Mouse (Mus musculus) liver, embryonic 14 days (tissue): ENCODE results near the gene Tomm6. TPM values are rescaled to one million over a fixed set of nuclear protein-coding genes. Genes with fewer than 3 reads are reported as not detected.

Experiments
- polyA plus RNA-seq: library from polyadenylated mRNA; depleted of rRNA; stranded (reverse); fragments of >200 nt; gene quantifications from 2 replicates; pipeline ENCODE4 v1.2.3, GENCODE M21; 2012; rRNA removed

Gene Tomm6
- 45.6 and 70.2 TPM in 2 replicates for polyA plus RNA-seq

GRCm38 (mm10) chr17:47688344-47688607, at the start of gene Tomm6:
Tomm6 (minus strand) TSS chr17:47688386.

GRCm38 (mm10) chr17:47736856-47737255, 48.7 kb upstream of the Tomm6 start, which contains the start of gene Tfeb:
Tfeb (plus strand) TSS chr17:47737030.

GRCm38 (mm10) chr17:47726566-47726965, 38.4 kb upstream of the Tomm6 start, which contains the start of gene Pgc:
Pgc (plus strand) TSS chr17:47726842.

GRCm38 (mm10) chr17:47694503-47695336, 6.5 kb upstream of the Tomm6 start, which contains the start of gene Prickle4:
Prickle4 (minus strand) TSS chr17:47694736.

GRCm38 (mm10) chr17:47694442-47694502, 6.1 kb upstream of the Tomm6 start, which contains the start of gene Gm21981:
Gm21981 (minus strand) TSS chr17:47694455.

GRCm38 (mm10) chr17:47688608-47689575, 706 bp upstream of the Tomm6 start, which contains the start of gene Frs3:
Frs3 (plus strand) TSS chr17:47689030.

Other genes with a start within 250 kb of the Tomm6 start
- 15.4 and 16.7 TPM in 2 replicates for gene Taf8, start 186.1 kb downstream of the Tomm6 start, polyA plus RNA-seq
- gene Ccnd3, start 183.3 kb downstream of the Tomm6 start, polyA plus RNA-seq = 179 and 198 TPM in 2 replicates
- gene Bysl, start 76.9 kb downstream of the Tomm6 start, polyA plus RNA-seq = 10.9 and 12.9 TPM in 2 replicates
- gene Med20, start 76.8 kb downstream of the Tomm6 start, polyA plus RNA-seq = 21.0 and 24.1 TPM in 2 replicates
- 0.83 and 1.2 TPM in 2 replicates for gene Gm20517, start 76.8 kb downstream of the Tomm6 start, polyA plus RNA-seq
- gene Usp49, start 57.7 kb downstream of the Tomm6 start, polyA plus RNA-seq = 6.2 and 7.2 TPM in 2 replicates
- gene Frs3, start 644 bp upstream of the Tomm6 start, polyA plus RNA-seq = 2.4 and 2.6 TPM in 2 replicates
- 0.25 and 0.27 TPM in 2 replicates for gene Gm21981, start 6.1 kb upstream of the Tomm6 start, polyA plus RNA-seq
- 0.15 TPM in 1 of 2 replicates, not detected in the other for gene Prickle4, start 6.3 kb upstream of the Tomm6 start, polyA plus RNA-seq
- gene Pgc, start 38.5 kb upstream of the Tomm6 start, polyA plus RNA-seq = not detected in 2 replicates
- 2.5 and 2.8 TPM in 2 replicates for gene Tfeb, start 48.6 kb upstream of the Tomm6 start, polyA plus RNA-seq
- gene Mdfi, start 146.3 kb upstream of the Tomm6 start, polyA plus RNA-seq = 4.8 and 5.1 TPM in 2 replicates
- gene Foxp4, start 236.3 kb upstream of the Tomm6 start, polyA plus RNA-seq = 7.8 and 8.1 TPM in 2 replicates